Mouse (Mus musculus) heart, adult 2 months (tissue): ENCODE measurements around the gene Cpne5. TPM values are rescaled to one million over a fixed set of nuclear protein-coding genes. Genes with fewer than 3 reads are reported as not detected.

Source experiments
- DNase-seq, 2 experiments: peaks; one replicate each; pipeline ENCODE4 v3.0.0; 2021
- H3K27ac ChIP-seq: fragments of 200-600 bp; 2 replicates; pipeline ENCODE4 v1.8.1; 2022
- H3K27me3 ChIP-seq: fragments of 200-500 bp; 2 replicates; pipeline ENCODE4 v1.6.1; 2012; ENCODE audit warnings: mild to moderate bottlenecking, low read length, inconsistent platforms, mixed read lengths; ENCODE audit not compliant: control insufficient read depth, insufficient read depth
- H3K36me3 ChIP-seq: fragments of 200-500 bp; 2 replicates; pipeline ENCODE4 v1.6.1; 2012; ENCODE audit warnings: low read length, inconsistent platforms; ENCODE audit not compliant: control insufficient read depth, insufficient read depth
- H3K4me1 ChIP-seq: fragments of 200-500 bp; 2 replicates; pipeline ENCODE4 v1.6.1; 2011; ENCODE audit warnings: low read length; ENCODE audit not compliant: control insufficient read depth, insufficient read depth
- H3K4me3 ChIP-seq: fragments of 200-600 bp; 2 replicates; pipeline ENCODE4 v1.8.1; 2022
- H3K79me2 ChIP-seq: fragments of 200-500 bp; replicated peaks from 2 replicates; pipeline ENCODE4 v1.6.1; 2012; ENCODE audit warnings: mild to moderate bottlenecking, inconsistent platforms, low read length, moderate library complexity, mixed read lengths; ENCODE audit not compliant: control insufficient read depth, insufficient read depth
- H3K9ac ChIP-seq: fragments of 200-500 bp; 2 replicates; pipeline ENCODE4 v1.6.1; 2012; ENCODE audit warnings: low read depth, mild to moderate bottlenecking, control low read depth, inconsistent platforms, low read length, mixed read lengths
- CTCF ChIP-seq: fragments of 200-600 bp; IDR thresholded peaks from 2 replicates; pipeline ENCODE4 v1.8.1; 2022; ENCODE audit warnings: antibody characterized with exemption, mild to moderate bottlenecking, moderate library complexity
- EP300 ChIP-seq: fragments of 200-500 bp; IDR thresholded peaks from 2 replicates; pipeline ENCODE4 v1.6.1; 2011; ENCODE audit warnings: low read depth, low read length, control low read depth; ENCODE audit not compliant: insufficient read depth
- POLR2A ChIP-seq: fragments of 200-500 bp; IDR thresholded peaks from 2 replicates; pipeline ENCODE4 v1.6.1; 2011; ENCODE audit warnings: mild to moderate bottlenecking, low read depth, low read length, control low read depth; ENCODE audit not compliant: insufficient read depth
- WGBS: fragments of 180-500 bp; shearing (Covaris S2); methylation state at CpG from one replicate; pipeline ENCODE4 v1.1.7; 2018; 5-methylcytosine and 5-hydroxymethylcytosine counted together
- intact Hi-C: fragments of 180-260 bp; cut with DNase I; formaldehyde crosslinking; loops from one replicate; pipeline ENCODE4 v1.15.1; 2025
- polyA plus RNA-seq: library from polyadenylated mRNA; depleted of rRNA; stranded (reverse); fragments of >200 nt; gene quantifications from 2 replicates; pipeline ENCODE4 v1.2.3, GENCODE M21; 2012
- total RNA-seq, 2 experiments: library from RNA; stranded (reverse); gene quantifications; 2 replicates each; pipeline ENCODE4 v1.2.3; 2021

Cpne5 gene
- total and polyA plus RNA-seq, 3 experiments, result 4.4 to 11.2 (median 5.2) TPM

DNA sequence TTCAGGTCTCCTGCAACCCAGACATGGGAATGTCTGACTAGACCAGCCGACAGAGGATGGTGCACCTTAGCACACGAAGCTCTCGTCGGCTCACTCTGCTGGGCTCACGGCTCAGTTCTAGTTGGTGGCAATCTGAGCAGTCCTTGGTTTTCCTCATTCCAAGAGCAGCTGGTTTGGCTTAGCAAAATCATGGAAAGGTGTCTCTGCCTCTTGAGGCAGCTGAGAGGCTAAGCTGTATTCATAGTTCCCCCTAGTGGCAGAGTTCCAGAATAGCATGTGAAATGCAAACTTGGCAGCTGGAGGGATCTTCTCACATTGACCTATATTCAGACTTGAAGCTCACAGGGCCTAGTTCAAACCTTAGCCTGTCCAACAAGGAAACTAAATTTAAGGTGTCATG lies 8.6 kb upstream of the Cpne5 start:
- Histone ChIP-seq H3K4me1 (peaks cover 13% of the 10 kb centered on the region), H3K79me2 (no peaks in the 10 kb centered on the region), H3K27me3 (no peaks in the 10 kb centered on the region), H3K27ac (peak overlapping the region; percentile 78), H3K9ac (no peak overlapping the region), H3K4me3 (no peak overlapping the region), H3K36me3 (no peaks in the 10 kb centered on the region)
- TF ChIP-seq CTCF (peak; percentile 87), EP300 (0 out of 2 replicates have a peak, but pooled peaks have one; percentile 21), POLR2A (no peak)
- no peak for DNase-seq
- WGBS, result 32% methylated on average over 5 of the region's 5 CpGs
- intact Hi-C loops, result loop anchor here (1.0 to 2.0 kb wide), 2 partner anchors 69 to 198 kb away; no protein-coding TSS in a partner anchor

DNA sequence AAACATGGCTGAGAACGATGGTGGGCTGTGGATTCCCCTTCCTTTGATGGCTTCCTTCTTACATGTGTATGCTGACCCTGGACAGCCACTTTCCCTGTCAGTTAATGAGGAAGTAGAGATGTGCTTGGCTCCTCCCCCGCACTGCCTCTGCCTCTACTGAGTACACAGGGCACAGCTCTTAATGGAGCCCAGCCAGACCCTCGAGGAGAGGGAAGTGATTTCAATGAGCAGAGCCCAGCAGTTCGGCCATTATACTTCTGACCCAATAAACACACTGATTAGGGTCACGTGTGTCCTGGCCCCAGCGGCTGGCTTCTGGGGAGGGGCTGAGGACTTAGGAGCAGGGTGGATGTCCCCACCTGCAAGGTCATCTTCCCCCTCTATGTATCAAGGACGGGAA lies 7.8 kb upstream of the Cpne5 start:
- H3K36me3 ChIP-seq, result no peaks in the 10 kb centered on the region
- no peak overlapping the region for H3K4me3 ChIP-seq
- 59% methylated on average over 7 of the region's 7 CpGs for WGBS
- no peaks in the 10 kb centered on the region for H3K27me3 ChIP-seq
- peaks cover 13% of the 10 kb centered on the region for H3K4me1 ChIP-seq
- H3K9ac ChIP-seq, result no peak overlapping the region
- TF ChIP-seq POLR2A, result no peak
- TF ChIP-seq CTCF, result no peak
- TF ChIP-seq EP300, result no peak
- H3K27ac ChIP-seq, result no peak overlapping the region
- no peaks in the 10 kb centered on the region for H3K79me2 ChIP-seq
- intact Hi-C loops, result loop anchor here (1.0 to 2.0 kb wide), 2 partner anchors 68 to 197 kb away; no protein-coding TSS in a partner anchor
- no peak for DNase-seq

GRCm38 (mm10) chr17:29244912-29245311 lies 6.9 kb upstream of the Cpne5 start:
- H3K9ac ChIP-seq, result no peak overlapping the region
- peaks cover 8% of the 10 kb centered on the region for H3K4me1 ChIP-seq
- H3K36me3 ChIP-seq, result no peaks in the 10 kb centered on the region
- intact Hi-C loops, result no loop called here
- no peak overlapping the region for H3K27ac ChIP-seq
- 54% methylated on average over 12 of the region's 12 CpGs for WGBS
- no peak overlapping the region for H3K4me3 ChIP-seq
- H3K79me2 ChIP-seq, result no peaks in the 10 kb centered on the region
- DNase-seq, result no peak
- H3K27me3 ChIP-seq, result no peaks in the 10 kb centered on the region
- TF ChIP-seq CTCF, result no peak
- TF ChIP-seq EP300, result no peak
- TF ChIP-seq POLR2A, result no peak

DNA sequence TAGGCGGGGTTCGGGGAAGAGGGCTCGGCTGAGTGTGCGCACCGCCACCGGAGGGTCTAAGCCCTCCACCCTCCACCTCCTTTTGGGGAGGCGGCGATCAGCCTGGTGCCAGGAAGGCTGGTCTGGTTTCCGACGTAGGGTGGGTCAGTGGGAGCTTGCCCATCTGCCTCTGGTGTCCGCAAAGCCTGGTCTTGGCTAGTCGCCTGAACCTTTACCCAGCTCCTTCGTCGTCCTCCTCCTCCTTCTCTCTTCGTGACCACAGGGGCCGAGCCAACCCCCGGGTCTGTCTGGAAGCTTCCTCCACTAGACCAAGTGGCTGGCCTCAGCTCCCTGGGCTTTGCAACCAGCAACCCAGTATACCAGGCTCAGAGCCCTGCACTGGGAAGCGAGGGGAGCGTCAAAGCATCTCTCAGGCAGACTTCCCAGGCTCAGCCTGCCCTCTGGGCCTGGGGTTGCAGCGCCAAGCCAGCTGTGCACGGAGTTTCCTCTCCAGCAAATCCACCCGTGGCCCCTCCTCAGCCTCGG lies 516 bp upstream of the Cpne5 start:
- Histone ChIP-seq H3K4me3 (peak overlapping the region; percentile 43), H3K4me1 (no peaks in the 10 kb centered on the region), H3K27me3 (peaks cover 3% of the 10 kb centered on the region; the same call in 1 of the 2 replicates), H3K9ac (peak overlapping the region; percentile 30), H3K27ac (no peak overlapping the region), H3K79me2 (no peaks in the 10 kb centered on the region), H3K36me3 (no peaks in the 10 kb centered on the region)
- 10% methylated on average over 23 of the region's 23 CpGs for WGBS
- DNase-seq, result no peak
- TF ChIP-seq EP300, result no peak
- no peak for TF ChIP-seq CTCF
- TF ChIP-seq POLR2A, result no peak
- intact Hi-C loops, result loop anchor here (2.0 kb wide), 1 partner anchor 54 kb away; no protein-coding TSS in a partner anchor

GRCm38 (mm10) chr17:29237267-29237771 lies 648 bp downstream of the Cpne5 start:
- Histone ChIP-seq H3K27ac (no peak overlapping the region), H3K79me2 (no peaks in the 10 kb centered on the region), H3K4me3 (peak overlapping the region; percentile 43), H3K4me1 (no peaks in the 10 kb centered on the region), H3K36me3 (no peaks in the 10 kb centered on the region), H3K9ac (peak overlapping the region; percentile 43), H3K27me3 (peaks cover 3% of the 10 kb centered on the region; the same call in 1 of the 2 replicates)
- WGBS, result 8% methylated on average over 31 of the region's 32 CpGs
- intact Hi-C loops, result no loop called here
- TF ChIP-seq EP300, result no peak
- no peak for TF ChIP-seq CTCF
- no peak for TF ChIP-seq POLR2A
- no peak for DNase-seq

DNA sequence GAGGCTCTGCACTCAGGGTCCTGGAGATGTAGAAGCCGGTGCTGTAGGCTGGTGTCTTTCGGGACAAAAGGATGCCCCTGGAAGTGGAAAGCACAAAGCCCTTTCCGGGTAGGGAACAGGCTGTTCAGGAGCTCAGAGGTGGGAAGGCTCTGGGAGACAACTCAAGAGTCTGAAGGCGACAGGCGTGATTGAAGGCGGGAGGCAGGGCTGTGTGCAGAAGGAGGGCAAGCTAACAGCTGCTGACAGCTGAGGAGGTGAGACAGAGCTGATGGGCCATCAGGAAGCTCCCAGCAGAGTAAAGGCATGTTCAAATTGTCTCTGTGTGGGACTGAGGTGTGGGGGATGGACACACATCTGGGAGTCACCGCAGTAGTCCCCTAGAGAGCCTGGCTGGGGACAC lies 1.9 kb downstream of the Cpne5 start:
- H3K79me2 ChIP-seq, result no peaks in the 10 kb centered on the region
- intact Hi-C loops, result no loop called here
- H3K27ac ChIP-seq, result no peak overlapping the region
- H3K4me1 ChIP-seq, result no peaks in the 10 kb centered on the region
- DNase-seq, result no peak
- H3K4me3 ChIP-seq, result no peak overlapping the region
- H3K36me3 ChIP-seq, result no peaks in the 10 kb centered on the region
- WGBS, result 60% methylated on average over 7 of the region's 7 CpGs
- H3K27me3 ChIP-seq, result peaks cover 3% of the 10 kb centered on the region; the same call in 1 of the 2 replicates
- TF ChIP-seq EP300 (no peak), POLR2A (no peak), CTCF (no peak)
- H3K9ac ChIP-seq, result no peak overlapping the region
